ENCODE assay signal across 8 mouse cellular contexts in the genomic region with DNA sequence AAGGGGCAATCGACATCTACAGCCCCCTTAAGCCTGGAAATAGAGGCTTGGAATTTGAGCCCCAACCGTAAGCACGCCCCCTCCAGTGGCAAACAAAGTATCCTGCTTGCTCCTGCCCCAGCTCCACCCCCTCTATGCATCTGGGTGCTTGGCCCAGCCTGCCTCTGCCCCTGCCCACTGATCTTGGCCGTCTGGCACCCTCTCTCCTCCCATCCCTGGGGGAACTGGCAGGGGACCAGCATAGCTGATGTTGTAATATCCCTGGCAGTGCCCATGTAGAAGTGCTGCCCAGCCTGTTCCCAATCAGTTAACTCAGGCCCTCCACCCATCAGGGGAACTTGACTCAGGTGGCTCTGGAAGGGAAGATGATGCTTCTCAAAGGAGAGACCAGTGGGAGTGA. TPM values are rescaled to one million over a fixed set of nuclear protein-coding genes. Genes with fewer than 3 reads are reported as not detected.
A peak's percentile ranks its signal among the peaks of the same experiment; 100 is the strongest.
DNase-seq lines count a peak whose midpoint lies in the region; ATAC-seq and TF ChIP-seq lines count a peak whose summit lies in the region.

No protein-coding gene starts in this region.

- peaks cover 30% of the 10 kb centered on the region for H3K27me3 ChIP-seq in megakaryocyte, embryonic 14.5 days (replicated peaks)
- H3K27me3 ChIP-seq in heart, embryonic 13.5 days (replicated peaks): peaks cover 19% of the 10 kb centered on the region
- no peaks in the 10 kb centered on the region for H3K27me3 ChIP-seq in lung, embryonic 14.5 days (ENCODE audit: insufficient read depth, low read length)

- H3K36me3 ChIP-seq in megakaryocyte, embryonic 14.5 days (replicated peaks; ENCODE audit: low read length): no peaks in the 10 kb centered on the region
- no peaks in the 10 kb centered on the region for H3K36me3 ChIP-seq in heart, embryonic 13.5 days
- H3K36me3 ChIP-seq in lung, embryonic 14.5 days (ENCODE audit: insufficient read depth): no peaks in the 10 kb centered on the region

- H3K9me3 ChIP-seq in megakaryocyte, embryonic 14.5 days: no peaks in the 10 kb centered on the region
- no peaks in the 10 kb centered on the region for H3K9me3 ChIP-seq in heart, embryonic 13.5 days
- H3K9me3 ChIP-seq in lung, embryonic 14.5 days (ENCODE audit: low read depth, low read length): no peaks in the 10 kb centered on the region

- peak; percentile 19 for DNase-seq in embryo, embryonic 11 days
- DNase-seq in kidney, postnatal 10 days: peak; percentile 57
- DNase-seq in lung, embryonic 14.5 days: peak; percentile 19
- peak; percentile 68 for DNase-seq in ovary, postnatal 36 days (ENCODE audit: low spot score)
- no peak for DNase-seq in natural killer cell, adult 2 months (ENCODE audit: low spot score in 2 of 2)

- WGBS in heart, embryonic 13.5 days: 3% methylated on average over 4 of the region's 4 CpGs
- 6% methylated on average over 4 of the region's 4 CpGs for WGBS in lung, embryonic 14.5 days

- H3K4me1 ChIP-seq in megakaryocyte, embryonic 14.5 days: peaks cover 22% of the 10 kb centered on the region
- peaks cover 4% of the 10 kb centered on the region for H3K4me1 ChIP-seq in heart, embryonic 13.5 days
- H3K4me1 ChIP-seq in lung, embryonic 14.5 days (ENCODE audit: insufficient read depth): no peaks in the 10 kb centered on the region

- no peak for ATAC-seq in megakaryocyte, adult 5-6 weeks (ENCODE audit: poor library complexity, severe bottlenecking)
- no peak for ATAC-seq in heart, embryonic 13.5 days (ENCODE audit: extremely low read depth, insufficient number of reproducible peaks, low FRiP score, low TSS enrichment)
- ATAC-seq in lung, embryonic 14.5 days (ENCODE audit: insufficient read depth): no peak

- no peak for TF ChIP-seq CTCF in lung, embryonic 14.5 days (IDR thresholded peaks at IDR 0.05; ENCODE audit: low read depth)

- peak overlapping the region; percentile 94 for H3K4me2 ChIP-seq in heart, embryonic 13.5 days
- peak overlapping the region; percentile 83 for H3K4me2 ChIP-seq in lung, embryonic 14.5 days

- H3K4me3 ChIP-seq in megakaryocyte, embryonic 14.5 days (replicated peaks): peak overlapping the region; percentile 93
- H3K4me3 ChIP-seq in heart, embryonic 13.5 days: peak overlapping the region; percentile 74
- H3K4me3 ChIP-seq in lung, embryonic 14.5 days (ENCODE audit: low read depth, low read length): peak overlapping the region; percentile 61

- H3K27ac ChIP-seq in heart, embryonic 13.5 days (replicated peaks): no peak overlapping the region
- H3K27ac ChIP-seq in lung, embryonic 14.5 days (ENCODE audit: low read depth): no peak overlapping the region

- H3K9ac ChIP-seq in heart, embryonic 13.5 days: peak overlapping the region; percentile 80
- H3K9ac ChIP-seq in lung, embryonic 14.5 days: peak overlapping the region; percentile 68

RNA-seq across cellular contexts. Expression of gene Ephb6, which starts 0.9 kb away (rescaled TPM):
- 1.9 and 7.7 TPM in 2 replicates for polyA plus RNA-seq in megakaryocyte, embryonic 14.5 days (2012; ENCODE audit: insufficient read depth, low replicate concordance)
- total RNA-seq in megakaryocyte, adult 5-6 weeks (2015): 0.67 and 1.3 TPM in 2 replicates
- total RNA-seq in megakaryocyte, adult 5-6 weeks (2017): 1.2 and 2.0 TPM in 2 replicates
- polyA plus RNA-seq in heart, embryonic 13.5 days (2015; fragmentation: Nextera tagmentation; extraction: Ambion mirVana): 3.5 and 5.3 TPM in 2 replicates
- 11.3 and 12.9 TPM in 2 replicates for polyA plus RNA-seq in lung, embryonic 14.5 days (2014; fragmentation: Nextera tagmentation; extraction: Ambion mirVana)

RNA-seq across cellular contexts. Expression of gene Trpv6, which starts 30.0 kb away (rescaled TPM):
- polyA plus RNA-seq in megakaryocyte, embryonic 14.5 days (2012; ENCODE audit: insufficient read depth, low replicate concordance): not detected in 2 replicates
- not detected in 2 replicates for total RNA-seq in megakaryocyte, adult 5-6 weeks (2015)
- total RNA-seq in megakaryocyte, adult 5-6 weeks (2017): not detected in 2 replicates
- polyA plus RNA-seq in heart, embryonic 13.5 days (2015; fragmentation: Nextera tagmentation; extraction: Ambion mirVana): 0.13 and 0.14 TPM in 2 replicates
- polyA plus RNA-seq in lung, embryonic 14.5 days (2014; fragmentation: Nextera tagmentation; extraction: Ambion mirVana): 1.5 and 1.6 TPM in 2 replicates

Comparison
In these comparisons a context has a peak if more than half of its experiments do, and no peak if none do; other contexts are left out.
1. DNase-seq: peak in embryo, embryonic 11 days (single experiment), kidney, postnatal 10 days (single experiment), lung, embryonic 14.5 days (single experiment) and ovary, postnatal 36 days (single experiment); none in natural killer cell, adult 2 months (0 of 2).
2. Peak in every context shown above with its lines, with median percentiles within 50 percentile points of each other: H3K4me3 ChIP-seq.